Mouse (Mus musculus) liver, adult 2 months (tissue): ENCODE results near the gene Armcx1.

ENCODE experiments used
- CTCF ChIP-seq: fragments of 200-500 bp; IDR thresholded peaks from 2 replicates; pipeline ENCODE4 v1.5.1; 2011; ENCODE audit warnings: low read depth, low read length, control low read depth
- POLR2A ChIP-seq: fragments of 200-500 bp; IDR thresholded peaks from 2 replicates; pipeline ENCODE4 v1.6.1; 2011; ENCODE audit warnings: low read length, control low read depth; ENCODE audit not compliant: insufficient read depth; ENCODE audit errors: extremely low read depth

DNA sequence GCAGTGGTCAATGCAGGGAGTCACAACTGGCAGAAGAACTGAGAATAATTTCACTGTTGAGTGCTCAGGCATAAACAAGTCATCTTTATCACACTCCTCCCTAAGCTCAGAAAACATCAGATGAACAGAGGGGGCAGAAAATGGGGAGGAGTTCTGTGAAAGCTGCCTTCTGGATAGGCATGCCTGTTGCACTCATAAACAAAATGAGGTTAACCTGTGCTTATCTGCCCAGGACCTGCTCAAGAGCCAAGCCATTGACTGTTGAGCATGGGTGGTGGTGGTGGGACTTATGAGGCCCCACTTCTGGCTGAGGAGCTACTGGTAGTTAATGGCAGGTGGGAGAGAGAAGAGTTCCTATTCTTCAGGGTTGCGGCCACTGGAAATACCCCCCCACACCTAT, 20.0 kb downstream of the Armcx1 start:
- TF ChIP-seq CTCF, result no peak
- TF ChIP-seq POLR2A, result no peak
